Mouse (Mus musculus): ENCODE measurements around the gene Atg4a. TPM values are rescaled to one million over a fixed set of nuclear protein-coding genes. Genes with fewer than 3 reads are reported as not detected.
A peak's percentile ranks its signal among the peaks of the same experiment; 100 is the strongest.

Atg4a gene
- total RNA-seq, 2 experiments from 2014 or later: 20.7 to 28.3 TPM

- DNase-seq (ENCODE audit: low spot score): no peak
Observed at GRCm38 (mm10) chrX:141157626-141158025, 200.9 kb downstream of the Atg4a start.

- DNase-seq (ENCODE audit: low spot score): peak; percentile 1
Observed at GRCm38 (mm10) chrX:141158160-141158559, 201.5 kb downstream of the Atg4a start.

GRCm38 (mm10) chrX:141160371-141160770 lies 203.7 kb downstream of the Atg4a start:
- DNase-seq (ENCODE audit: low spot score): no peak

- DNase-seq (ENCODE audit: low spot score): no peak
Observed at GRCm38 (mm10) chrX:141165067-141165466, 208.4 kb downstream of the Atg4a start.

- DNase-seq (ENCODE audit: low spot score): peak; percentile 9
Observed at GRCm38 (mm10) chrX:141175353-141175752, 218.6 kb downstream of the Atg4a start.

- DNase-seq (ENCODE audit: low spot score): no peak
Observed at GRCm38 (mm10) chrX:141195036-141195435, 238.3 kb downstream of the Atg4a start.

- no peak for DNase-seq (ENCODE audit: low spot score)
Observed at GRCm38 (mm10) chrX:141198993-141199392, 242.3 kb downstream of the Atg4a start.

GRCm38 (mm10) chrX:141212802-141213201 lies 256.1 kb downstream of the Atg4a start:
- DNase-seq (ENCODE audit: low spot score): peak; percentile 34

Other genes with a start within 250 kb of the Atg4a start
- not detected for gene Tex13b, start 143.5 kb upstream of the Atg4a start, total RNA-seq (2021)
- not detected for gene Vsig1, start 49.3 kb upstream of the Atg4a start, total RNA-seq (2021)
- gene Psmd10, start 179 bp upstream of the Atg4a start, total RNA-seq (2021): 10 to 100 TPM in 1 of 2 experiments, 1 to 10 TPM in 1; 9.9 to 10.7 TPM

All from gastrocnemius, adult 18-20 months (tissue).